Mouse (Mus musculus) adrenal gland, postnatal 25 days (tissue): ENCODE results near the gene 2010111I01Rik. TPM values are rescaled to one million over a fixed set of nuclear protein-coding genes. Genes with fewer than 3 reads are reported as not detected.
"Not testable (repeated sequence)": the region's sequence is repeated elsewhere in the genome, so short reads cannot be mapped to it uniquely, and the experiment has no call there.

Experiments
- DNase-seq: peaks from one replicate; pipeline ENCODE4 v3.0.0; 2021; ENCODE audit warnings: mixed read lengths
- total RNA-seq: library from RNA; stranded (reverse); gene quantifications from 2 replicates; pipeline ENCODE4 v1.2.3, GENCODE M21; 2021

2010111I01Rik gene
- total RNA-seq, 1 experiment from 2014 or later: 153 TPM

DNA sequence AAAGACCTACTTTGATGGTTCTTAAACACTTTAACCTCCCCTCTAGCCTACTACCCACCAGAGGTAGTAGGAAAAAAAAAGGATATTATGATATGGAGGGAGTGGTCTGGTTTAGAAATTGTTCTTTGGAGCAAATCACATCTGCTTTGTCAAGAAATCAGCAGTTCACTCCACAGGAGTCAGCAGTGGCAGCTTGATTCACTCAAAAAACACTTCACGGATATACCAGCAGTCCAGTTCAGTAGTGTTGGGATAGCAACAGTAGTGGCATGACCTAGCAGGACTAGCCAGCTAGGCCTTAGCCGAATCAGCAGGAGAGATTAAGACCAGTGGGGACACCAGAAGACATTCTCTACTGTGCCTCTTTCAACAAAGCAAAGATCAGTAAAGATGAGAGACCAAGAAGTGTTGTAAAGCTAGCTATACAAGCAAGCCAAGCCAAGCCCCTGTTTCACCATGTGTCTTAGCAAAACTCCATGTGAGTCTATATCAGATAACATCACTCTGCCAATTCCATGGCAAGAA, 110.7 kb downstream of the 2010111I01Rik start:
- DNase-seq: no peak

DNA sequence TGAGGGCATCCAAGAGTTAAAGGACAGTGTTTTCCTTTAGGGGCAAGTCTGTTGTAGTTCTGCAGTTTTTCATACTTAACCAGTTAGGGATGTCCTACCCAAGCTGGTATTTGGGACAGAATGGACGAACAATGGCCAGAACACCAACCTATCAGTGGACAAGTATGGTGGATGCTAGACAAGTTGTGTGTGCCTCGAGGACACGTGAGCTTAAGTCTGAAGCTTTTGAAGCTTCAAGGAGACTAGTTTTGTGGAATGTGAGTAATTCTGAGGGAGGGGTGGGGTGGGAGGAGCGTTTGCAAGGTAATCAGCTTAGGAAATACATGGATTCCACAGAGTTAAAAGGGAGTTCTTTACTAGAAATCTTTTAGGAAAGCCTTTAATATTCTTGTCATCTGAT, 115.5 kb downstream of the 2010111I01Rik start:
- no peak for DNase-seq

DNA sequence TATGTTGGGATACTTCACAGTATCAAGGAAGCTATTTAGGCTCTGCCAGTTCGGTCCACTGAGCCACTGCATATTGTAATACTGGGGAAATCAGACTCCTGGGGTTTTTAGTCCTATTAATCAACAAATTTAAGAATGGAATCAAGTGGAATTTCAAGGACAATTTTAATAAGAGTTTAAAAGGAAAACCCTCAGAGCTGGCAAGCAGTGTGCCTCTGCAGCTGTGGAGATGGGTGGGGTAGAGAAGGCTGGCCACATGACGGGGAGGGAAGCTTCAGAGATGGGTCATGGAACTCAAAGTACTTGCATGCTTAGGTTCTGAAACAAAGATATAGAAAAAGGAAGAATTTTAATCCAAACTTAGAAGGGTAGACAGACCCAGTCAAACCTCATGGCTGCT, 116.1 kb downstream of the 2010111I01Rik start:
- no peak for DNase-seq

DNA sequence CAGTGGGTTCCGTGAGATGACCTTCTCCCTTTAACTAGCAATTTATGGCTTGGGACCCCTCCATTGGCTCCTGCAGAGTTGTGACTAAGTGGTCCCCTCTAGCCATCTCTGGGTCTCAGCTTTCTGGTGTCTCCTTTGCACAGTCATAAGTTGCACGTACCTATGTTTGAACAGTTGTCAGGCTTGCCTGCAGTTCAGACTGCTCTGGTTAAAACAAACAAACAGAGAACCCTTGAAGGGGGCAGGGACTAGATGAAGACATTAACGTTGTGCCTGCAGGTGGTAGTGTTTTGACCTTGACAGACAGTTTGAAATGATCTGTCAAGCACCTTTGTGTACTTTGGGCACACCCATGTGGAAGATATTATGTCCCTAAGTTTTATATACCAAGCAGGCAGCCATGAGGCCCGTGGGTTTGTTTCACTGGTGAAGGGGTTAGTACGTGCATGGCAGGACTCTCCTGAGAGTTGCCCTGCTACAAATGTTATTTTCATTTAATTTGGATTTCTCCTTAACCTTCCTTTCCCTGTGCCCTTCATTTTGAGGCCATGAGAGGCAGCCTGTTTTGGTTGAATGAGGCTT, 118.0 kb downstream of the 2010111I01Rik start:
- DNase-seq: no peak

DNA sequence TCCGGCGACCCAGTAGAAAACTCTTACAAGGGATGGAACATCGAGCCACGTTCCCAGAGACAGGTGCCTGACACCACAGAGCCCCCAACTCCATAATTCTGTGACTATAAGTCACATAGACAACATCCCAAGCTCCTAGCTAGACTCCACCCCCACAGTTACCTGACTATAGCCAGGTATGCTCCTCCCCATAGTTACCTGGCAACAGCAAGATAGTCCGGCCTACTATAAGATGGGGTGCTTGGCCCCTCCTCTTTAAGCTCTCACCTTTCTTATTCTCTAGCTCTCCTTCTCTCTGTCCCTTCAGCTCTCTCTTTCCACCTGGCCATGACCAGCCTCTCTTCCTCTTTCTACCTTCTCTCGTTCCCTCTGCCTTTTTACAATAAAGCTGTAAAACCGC, 118.4 kb downstream of the 2010111I01Rik start:
- DNase-seq: not testable (repeated sequence)

DNA sequence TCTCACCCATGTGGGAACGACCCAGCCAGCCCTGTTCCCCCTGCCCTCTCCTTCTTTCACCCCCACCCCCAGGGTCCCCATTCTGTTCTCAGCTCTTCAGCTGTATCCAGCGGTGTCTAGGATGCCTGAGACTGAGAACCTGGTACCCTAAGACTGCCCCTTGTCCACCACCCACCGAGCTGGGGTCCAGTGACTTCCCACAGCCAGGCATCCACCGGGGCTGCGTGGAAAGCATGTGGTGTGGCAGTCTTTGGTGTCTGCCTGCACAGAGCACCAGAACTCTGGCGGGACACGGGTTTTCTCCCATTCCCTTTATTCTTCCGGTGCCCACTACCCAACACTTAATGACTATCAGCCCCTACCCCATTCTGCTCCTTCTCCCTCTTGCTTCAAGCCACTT, 119.0 kb downstream of the 2010111I01Rik start:
- no peak for DNase-seq

DNA sequence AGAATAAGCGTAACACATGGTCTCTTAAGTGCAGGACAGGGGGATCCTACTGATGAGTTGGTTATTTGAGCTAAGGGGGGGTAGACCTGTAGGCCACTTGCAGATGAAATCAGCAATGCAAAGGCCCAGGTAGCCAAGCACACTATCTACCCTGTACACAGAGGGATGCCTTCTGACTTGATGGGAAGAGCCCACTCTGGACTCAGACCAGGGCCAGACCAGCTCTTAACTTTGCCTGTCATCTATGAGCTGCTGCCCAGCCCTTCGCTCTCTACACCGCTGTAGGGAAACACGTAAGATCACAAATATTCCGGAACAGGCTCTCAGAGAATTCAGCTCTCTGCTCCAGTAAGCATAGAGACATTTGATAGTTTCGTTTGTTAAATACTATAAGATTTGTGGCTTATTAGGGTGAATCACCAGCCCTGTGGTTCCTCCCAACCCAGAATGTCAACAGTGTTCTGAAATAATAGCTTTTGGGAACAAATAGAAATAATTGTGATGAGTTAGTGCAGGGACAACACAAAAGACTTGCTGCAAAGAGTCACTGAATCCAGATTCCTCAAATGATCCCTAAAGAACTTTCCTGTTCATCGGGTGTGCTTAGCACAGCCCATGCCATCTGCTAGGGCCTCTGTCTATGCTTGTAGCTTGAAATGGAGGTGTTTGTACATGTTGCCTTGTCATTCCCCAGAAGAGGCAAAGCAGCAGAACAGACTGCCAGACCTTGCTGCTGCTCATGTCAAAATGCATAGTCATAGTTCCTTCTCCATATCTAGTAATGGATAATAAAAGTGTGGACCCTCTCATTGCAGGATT, 123.4 kb downstream of the 2010111I01Rik start:
- no peak for DNase-seq

DNA sequence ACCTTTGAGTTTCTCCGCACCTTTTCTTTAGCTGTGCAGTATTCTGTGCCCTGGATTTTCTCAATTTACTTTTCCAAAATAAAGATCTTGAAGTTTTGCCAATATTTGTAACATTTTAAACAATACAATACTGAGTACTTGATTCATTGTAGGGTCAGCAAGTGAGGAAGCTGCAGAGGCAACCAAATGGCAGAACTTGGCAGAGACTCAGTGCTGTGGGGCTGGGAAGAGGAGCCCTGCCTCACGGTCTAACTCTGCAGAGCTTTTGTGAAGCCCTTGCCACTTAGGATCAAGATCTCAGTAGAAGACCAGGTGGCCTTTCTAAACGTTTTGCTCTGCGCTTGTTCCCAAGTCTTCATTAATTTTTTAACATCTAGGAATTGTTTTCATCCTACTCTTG, 124.8 kb downstream of the 2010111I01Rik start:
- DNase-seq: no peak

DNA sequence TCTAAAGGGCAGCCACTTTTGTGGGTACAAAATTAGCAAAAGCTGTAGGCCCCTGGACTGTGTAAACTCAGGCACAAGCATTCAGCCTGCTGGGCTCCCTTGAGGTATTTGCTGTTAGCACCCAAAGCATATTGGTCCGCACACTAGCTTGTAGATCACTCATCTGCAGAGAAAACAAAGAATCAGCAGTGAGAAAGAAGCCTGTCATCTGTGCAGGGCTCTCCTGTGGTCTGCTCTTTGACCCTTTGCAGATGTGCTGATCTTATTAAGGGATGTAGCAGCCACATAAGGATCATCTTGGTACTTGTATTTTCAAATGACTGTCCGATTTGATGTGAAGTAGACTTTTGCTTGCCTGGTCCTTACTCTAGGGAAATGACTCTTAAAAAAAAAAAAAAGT, 126.6 kb downstream of the 2010111I01Rik start:
- no peak for DNase-seq

DNA sequence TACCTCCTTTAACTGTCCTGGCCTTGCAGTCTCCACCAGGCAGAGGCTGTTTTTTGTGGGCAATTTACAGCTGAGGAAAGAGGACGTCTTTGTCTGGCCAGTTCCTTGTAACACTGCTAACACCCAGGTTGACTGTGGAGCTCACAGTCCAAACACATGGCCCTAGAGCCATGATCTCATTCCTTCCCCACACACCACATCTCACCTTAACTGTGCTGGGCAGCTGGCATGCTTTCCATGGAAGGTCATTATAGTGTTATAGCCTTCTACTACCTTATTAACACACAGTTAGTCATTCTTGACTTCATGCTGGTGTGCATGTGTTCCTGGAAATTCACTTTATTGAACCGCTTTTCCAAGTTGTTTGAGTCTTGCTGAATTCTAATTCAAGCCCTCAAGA, 127.6 kb downstream of the 2010111I01Rik start:
- DNase-seq: no peak

DNA sequence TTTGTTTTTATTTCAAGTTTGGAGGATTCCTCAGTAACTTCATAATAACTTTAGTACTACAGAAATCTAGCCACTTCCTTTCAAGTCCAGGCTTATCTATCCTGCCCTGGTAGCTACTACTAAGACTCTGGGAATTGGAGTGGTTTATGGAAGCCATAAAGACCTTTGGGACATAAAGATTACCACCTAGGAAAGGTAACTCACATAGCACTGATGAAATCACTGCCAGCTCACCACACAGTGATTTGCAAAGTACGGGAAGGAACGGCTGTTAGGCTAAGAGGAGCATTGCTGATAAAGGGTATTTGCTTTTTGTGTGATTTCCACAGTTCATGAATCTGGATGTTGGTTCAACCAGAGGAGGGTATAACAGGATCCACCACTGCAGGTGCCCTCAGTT, 128.2 kb downstream of the 2010111I01Rik start:
- no peak for DNase-seq

DNA sequence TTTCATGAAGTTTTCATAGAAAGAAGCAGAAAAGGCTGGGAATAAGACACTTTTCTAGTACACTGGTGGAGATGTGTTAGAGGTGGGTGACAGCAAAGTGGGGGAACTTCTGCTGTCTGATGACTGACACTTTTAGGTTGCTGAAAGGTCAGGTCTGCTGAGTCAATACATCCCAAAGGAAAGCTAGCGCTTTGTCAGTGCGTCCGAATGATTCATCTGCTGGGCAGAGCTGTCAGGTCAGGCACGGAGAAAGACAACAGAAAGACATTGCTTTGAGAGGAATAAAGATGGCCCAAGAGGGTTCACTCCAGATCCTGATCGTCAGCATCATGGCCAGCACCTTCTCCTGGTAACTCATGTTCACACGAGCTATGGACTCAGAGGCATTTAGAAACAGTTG, 128.9 kb downstream of the 2010111I01Rik start:
- no peak for DNase-seq

DNA sequence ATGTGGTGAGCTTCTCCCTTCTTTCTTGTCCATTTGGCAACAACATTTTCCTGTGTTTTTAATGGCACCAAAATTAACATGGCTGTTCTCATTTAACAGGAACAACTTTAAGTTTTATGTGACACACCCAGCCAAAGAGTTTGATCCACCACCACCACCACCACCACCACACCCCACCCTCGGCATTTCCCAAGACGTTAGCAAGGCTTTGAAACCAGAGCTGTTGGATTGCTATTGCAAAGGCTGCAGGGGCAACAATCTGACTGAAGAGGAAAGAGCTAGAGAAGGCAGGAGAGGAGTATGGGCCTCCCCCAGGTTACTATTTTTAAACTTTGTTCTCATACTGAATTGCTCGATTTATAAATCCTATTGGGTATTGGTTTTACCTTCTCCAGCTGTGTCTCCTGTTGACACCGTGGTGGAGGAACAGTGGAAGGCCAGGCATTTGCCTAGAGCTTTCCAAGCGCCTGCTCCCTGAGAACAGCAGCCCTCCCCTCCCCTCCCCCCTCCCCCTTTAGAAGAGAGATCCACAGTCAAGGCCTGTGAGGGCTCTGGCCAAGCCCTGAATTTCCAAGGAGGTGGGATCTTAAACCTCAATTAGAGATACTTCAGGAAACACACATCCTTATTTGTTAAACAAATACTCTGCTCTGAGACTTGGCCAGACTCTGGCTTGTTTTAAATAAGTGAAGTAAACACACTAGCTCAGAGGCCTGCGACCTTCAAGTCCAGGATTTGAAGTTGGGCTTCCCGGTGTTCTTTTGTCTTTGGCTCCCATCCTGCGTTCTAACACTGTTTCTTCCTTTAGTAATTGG, 129.8 kb downstream of the 2010111I01Rik start:
- DNase-seq: no peak

DNA sequence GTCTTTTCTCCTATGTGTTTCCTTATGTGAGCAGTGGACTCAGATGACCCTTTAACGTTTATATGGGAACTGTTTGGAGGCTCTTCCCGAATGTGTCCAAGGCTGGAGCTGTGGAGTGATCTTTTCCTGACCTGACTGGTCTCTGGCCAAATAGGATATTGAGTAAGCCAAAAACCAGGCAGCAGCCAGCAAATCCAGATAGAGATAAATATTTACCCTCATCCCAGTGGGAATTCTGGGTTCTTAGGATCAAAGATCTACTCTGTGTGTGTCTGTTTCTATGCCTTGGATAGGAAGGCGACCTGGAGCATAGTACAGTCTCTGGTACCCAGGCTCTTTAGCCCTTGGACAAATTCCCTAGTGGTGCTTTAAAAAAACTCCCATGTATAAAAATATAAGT, 132.1 kb downstream of the 2010111I01Rik start:
- no peak for DNase-seq

DNA sequence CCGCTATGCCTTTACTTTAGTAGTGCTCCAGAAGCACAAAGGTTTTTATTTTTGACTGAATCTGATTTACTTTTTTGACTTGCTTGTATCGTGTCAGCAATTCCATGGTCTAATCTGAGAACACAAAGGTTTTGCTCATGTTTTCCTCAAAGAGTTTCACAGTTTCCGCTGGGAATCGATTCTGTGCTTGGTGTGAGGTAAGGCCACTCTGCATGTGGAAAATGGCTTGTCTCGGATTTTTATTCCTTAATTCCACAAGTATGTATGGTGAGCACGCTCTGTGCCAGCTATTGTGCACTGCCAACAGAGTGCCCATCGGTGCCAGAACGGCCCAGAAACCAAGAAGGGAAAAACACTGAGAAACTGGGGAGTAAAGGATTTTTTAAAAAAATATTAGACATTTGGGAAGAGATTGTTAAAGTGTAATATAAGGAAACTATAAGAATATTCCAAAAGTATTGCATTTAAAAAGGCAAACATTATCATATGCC, 132.8 kb downstream of the 2010111I01Rik start:
- no peak for DNase-seq

DNA sequence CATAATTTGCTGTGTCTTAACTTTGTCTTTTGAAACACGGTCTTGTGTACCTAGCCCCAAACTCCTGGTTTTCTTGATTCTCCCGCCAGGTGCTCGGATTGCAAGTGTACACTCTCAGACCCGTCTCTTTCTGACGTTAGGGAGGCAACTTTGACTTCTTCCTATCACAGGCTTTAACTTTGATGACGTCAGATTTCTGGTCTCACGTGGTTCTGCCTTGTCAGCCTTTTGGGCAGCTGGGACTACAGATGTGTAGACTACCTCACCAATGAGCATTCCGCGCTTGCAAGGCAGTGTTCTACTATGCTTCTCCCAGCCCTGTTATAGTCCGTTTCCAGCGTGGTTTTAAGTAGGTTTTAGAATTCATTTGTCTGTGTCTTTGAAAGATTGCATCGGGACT, 137.1 kb downstream of the 2010111I01Rik start:
- DNase-seq: no peak

DNA sequence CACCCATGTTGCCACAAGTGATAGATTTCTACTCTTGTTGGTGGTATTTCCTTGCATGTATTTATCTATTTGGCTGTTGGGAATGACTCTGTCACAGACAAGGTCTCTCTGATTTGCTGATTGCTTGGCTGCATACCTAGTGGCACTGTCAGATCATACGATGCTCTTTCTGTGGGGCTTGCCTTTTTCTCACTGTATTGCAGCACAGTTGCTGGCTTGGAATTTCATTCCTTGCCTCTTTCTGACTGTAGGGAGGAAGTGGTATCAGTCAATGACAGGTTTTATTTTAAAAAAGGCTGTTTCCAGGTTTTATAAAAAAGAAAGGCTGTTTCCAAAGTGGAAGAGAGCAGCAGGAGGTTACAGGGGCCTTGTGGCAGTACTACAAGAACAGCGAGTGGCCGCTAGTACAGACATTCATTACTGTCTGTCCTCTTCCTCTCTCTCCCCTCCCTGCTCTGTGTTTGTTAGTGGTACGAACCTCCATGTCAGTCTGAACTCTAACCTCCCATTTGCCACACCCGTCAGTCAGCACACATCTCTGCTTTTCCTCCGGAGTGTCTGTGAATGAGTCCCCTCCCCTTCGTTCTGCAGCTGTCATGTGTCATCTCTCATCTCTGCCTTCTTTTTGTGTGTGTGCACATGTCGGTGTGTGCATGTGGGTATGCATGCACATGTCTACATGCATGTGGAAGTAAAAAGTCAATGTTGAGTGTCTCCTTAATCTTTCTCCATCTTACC, 138.3 kb downstream of the 2010111I01Rik start:
- DNase-seq: no peak

DNA sequence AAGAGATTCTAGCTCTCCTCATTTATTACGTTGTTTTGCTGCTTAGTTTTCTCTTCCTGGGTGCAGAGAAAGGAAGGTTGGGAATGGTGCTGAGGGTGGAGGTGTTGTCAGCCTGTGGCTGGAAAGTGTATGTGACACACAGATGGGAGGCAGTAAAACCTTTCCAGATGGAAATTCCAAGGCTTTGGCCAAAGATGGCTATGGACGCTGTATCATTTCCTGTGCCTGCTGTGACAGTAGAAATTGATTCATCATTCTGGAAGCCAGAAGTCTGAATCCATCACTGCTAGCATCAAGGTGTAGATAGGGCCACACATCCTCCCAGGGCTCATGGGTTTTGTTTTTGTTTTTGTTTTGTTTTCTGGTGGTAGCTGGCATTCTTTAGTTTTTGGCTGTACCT, 141.9 kb downstream of the 2010111I01Rik start:
- no peak for DNase-seq

DNA sequence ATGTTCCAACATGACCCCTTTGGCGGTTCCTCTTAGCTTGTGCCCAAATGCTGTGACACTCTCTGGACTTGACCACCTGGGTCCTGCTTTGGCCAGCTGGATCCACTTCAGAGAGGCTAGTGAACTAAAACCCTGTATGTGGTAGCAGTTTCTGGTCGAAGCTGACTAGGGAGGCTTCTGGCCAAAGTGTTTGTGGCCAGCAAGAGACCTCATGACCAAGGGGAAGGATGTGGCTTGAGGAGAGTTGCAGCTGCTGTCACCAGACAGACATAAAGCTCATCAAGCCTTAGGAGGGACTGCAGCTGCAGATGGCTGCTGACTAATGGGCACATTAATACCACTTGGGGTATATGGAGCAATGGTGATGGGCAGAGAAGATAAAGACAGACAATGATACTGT, 143.9 kb downstream of the 2010111I01Rik start:
- DNase-seq: no peak

DNA sequence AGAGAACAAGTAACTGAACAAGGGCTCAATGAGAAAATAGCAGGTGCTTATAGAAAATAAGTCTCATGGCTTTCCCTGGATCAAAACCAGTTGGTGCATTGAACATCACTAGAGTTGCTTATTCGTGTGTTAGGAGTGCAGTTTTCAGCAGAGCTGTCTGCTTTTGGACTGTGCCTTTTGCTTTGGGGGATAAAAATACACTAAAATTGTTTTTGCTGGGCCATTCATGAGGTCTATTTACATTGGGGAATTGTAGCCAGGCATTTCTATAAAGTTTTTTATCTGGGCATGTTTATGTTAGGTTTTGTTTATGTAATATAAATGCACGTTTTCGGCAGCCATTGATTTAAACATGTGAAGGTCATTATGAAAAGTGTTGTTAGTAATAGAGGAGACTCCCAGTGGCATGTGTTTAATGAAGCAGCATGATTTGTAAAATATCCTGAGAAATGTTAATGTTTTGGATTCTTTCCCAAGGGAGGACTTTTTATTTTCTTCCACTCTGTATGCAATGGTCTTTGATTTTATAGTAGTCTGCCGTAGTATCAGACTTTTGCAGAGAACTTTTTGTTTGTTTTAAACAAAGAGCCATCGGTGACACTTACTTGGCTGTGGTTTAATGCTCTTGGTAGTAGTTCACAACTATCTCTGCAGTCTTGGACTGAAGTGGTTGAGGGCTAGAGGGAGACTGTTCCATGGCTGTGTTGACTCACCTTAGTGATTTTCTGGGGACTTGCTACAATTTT, 146.8 kb downstream of the 2010111I01Rik start:
- DNase-seq: no peak

DNA sequence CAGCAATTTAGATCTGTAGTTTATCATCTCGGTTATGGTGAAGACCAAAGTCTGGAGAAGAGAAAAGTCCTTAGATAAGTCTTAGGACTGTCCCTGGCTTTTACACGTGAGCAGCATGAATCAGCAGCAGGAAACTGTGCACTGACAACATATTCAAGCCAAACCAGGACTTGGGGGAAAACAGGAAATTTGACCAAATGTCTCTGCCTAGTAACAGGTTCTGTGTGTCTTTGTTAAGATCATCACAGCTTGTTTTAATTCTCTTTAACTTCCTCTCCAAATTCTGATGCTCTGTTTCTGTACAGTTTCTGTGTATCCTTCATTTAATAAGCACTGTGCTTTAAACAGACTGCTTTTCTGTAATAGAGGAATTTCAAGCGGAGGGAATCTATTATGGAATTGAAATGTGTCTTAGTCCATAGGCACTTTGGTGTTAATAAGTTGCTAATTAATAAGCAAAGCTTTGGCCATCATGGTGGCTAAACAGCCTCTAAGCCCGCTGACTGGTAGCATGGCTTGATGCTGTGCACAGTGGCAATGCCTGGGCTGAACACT, 147.4 kb downstream of the 2010111I01Rik start:
- DNase-seq: no peak
